In the genomic region with DNA sequence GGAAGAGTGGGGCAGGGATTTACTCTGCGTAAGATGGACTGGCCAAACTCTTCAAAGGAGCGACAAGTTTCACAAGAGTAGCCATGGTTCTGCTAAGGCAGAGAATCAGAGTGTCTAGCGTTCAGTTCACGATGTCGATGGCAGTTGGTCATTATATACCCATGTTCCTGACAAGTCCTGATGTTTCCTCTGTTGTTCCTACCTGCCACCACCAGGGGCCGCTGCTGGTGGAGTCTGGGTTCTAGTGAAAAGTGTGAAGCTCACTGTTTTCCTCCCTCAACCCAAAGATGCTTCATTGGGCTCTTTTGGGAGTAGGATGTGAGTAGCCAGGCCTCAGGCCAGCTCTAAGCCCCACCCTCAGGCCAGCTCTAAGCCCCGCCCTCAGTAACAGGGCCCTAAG, we compare ENCODE assay signal across 9 mouse cellular contexts. TPM values are rescaled to one million over a fixed set of nuclear protein-coding genes. Genes with fewer than 3 reads are reported as not detected.
A peak's percentile ranks its signal among the peaks of the same experiment; 100 is the strongest.
DNase-seq lines count a peak whose midpoint lies in the region; ATAC-seq and TF ChIP-seq lines count a peak whose summit lies in the region.
"Had no signal": no experiment of that assay in that cellular context is flagged by ENCODE, and none has a peak within 500 bp of the region (broad histone marks: within the 10 kb centered on the region; RNA-seq: fewer than 3 reads in every experiment).

No protein-coding gene starts in this region.

- H3K9me3 ChIP-seq in midbrain, postnatal 0 days (ENCODE audit: low read length): no peaks in the 10 kb centered on the region
- no peaks in the 10 kb centered on the region for H3K9me3 ChIP-seq in midbrain, embryonic 14.5 days (ENCODE audit: control insufficient read depth, low read length)
- no peaks in the 10 kb centered on the region for H3K9me3 ChIP-seq in liver, postnatal 0 days (ENCODE audit: low read length)
- H3K9me3 ChIP-seq in forebrain, embryonic 15.5 days: no peaks in the 10 kb centered on the region

- H3K36me3 ChIP-seq in midbrain, postnatal 0 days (ENCODE audit: insufficient read depth, low read length): no peaks in the 10 kb centered on the region
- H3K36me3 ChIP-seq in midbrain, embryonic 14.5 days (ENCODE audit: control insufficient read depth, insufficient read depth, low read length): no peaks in the 10 kb centered on the region
- H3K36me3 ChIP-seq in liver, postnatal 0 days (replicated peaks; ENCODE audit: insufficient read depth, low read length): no peaks in the 10 kb centered on the region
- H3K36me3 ChIP-seq in forebrain, embryonic 15.5 days: no peaks in the 10 kb centered on the region

- ATAC-seq in midbrain, postnatal 0 days (ENCODE audit: low FRiP score): no peak
- ATAC-seq in midbrain, embryonic 14.5 days (ENCODE audit: low FRiP score, low TSS enrichment): no peak
- no peak for ATAC-seq in liver, postnatal 0 days
- no peak for ATAC-seq in forebrain, embryonic 15.5 days (replicated peaks)

- no peak overlapping the region for H3K27ac ChIP-seq in midbrain, postnatal 0 days (ENCODE audit: low read depth, low read length)
- no peak overlapping the region for H3K27ac ChIP-seq in midbrain, embryonic 14.5 days (replicated peaks; ENCODE audit: low read depth, low read length)
- H3K27ac ChIP-seq in liver, postnatal 0 days (ENCODE audit: low read depth): no peak overlapping the region
- no peak overlapping the region for H3K27ac ChIP-seq in forebrain, embryonic 15.5 days (replicated peaks)

- peak; percentile 29; the same call in 1 of the 2 replicates for TF ChIP-seq CTCF in midbrain, postnatal 0 days (IDR thresholded peaks at IDR 0.05)
- TF ChIP-seq CTCF in liver, postnatal 0 days (IDR thresholded peaks at IDR 0.05; ENCODE audit: low read depth): peak; percentile 68

- H3K4me3 ChIP-seq in midbrain, postnatal 0 days (ENCODE audit: low read depth, low read length): no peak overlapping the region
- no peak overlapping the region for H3K4me3 ChIP-seq in midbrain, embryonic 14.5 days (replicated peaks; ENCODE audit: low read depth, low read length)
- no peak overlapping the region for H3K4me3 ChIP-seq in liver, postnatal 0 days (ENCODE audit: low read depth, low read length)
- H3K4me3 ChIP-seq in forebrain, embryonic 15.5 days: no peak overlapping the region

- H3K4me2 ChIP-seq in midbrain, postnatal 0 days (ENCODE audit: low read depth, low read length, poor library complexity, severe bottlenecking): no peak overlapping the region
- no peak overlapping the region for H3K4me2 ChIP-seq in midbrain, embryonic 14.5 days (ENCODE audit: low read length)
- H3K4me2 ChIP-seq in liver, postnatal 0 days (ENCODE audit: low read depth, low read length): no peak overlapping the region
- H3K4me2 ChIP-seq in forebrain, embryonic 15.5 days (replicated peaks): no peak overlapping the region

- WGBS in midbrain, postnatal 0 days: 64% methylated on average over 7 of the region's 7 CpGs
- 69% methylated on average over 7 of the region's 7 CpGs for WGBS in midbrain, embryonic 14.5 days
- 62% methylated on average over 7 of the region's 7 CpGs for WGBS in liver, postnatal 0 days (ENCODE audit: insufficient replicate concordance)
- 65% methylated on average over 7 of the region's 7 CpGs for whole genome bisulfite sequencing in forebrain, embryonic 15.5 days

- no peak for TF ChIP-seq EP300 in liver, postnatal 0 days (IDR thresholded peaks at IDR 0.05; ENCODE audit: low read depth)

- no peak overlapping the region for H3K9ac ChIP-seq in midbrain, postnatal 0 days (replicated peaks; ENCODE audit: low read length, poor library complexity, severe bottlenecking)
- H3K9ac ChIP-seq in midbrain, embryonic 14.5 days (replicated peaks; ENCODE audit: low read length): no peak overlapping the region
- no peak overlapping the region for H3K9ac ChIP-seq in liver, postnatal 0 days (replicated peaks)
- no peak overlapping the region for H3K9ac ChIP-seq in forebrain, embryonic 15.5 days (replicated peaks)

- peak; percentile 21 to 38 for DNase-seq in adrenal gland, adult 18-20 months (ENCODE audit: low spot score in 2 of 2)
- no peak for DNase-seq in adrenal gland, postnatal 4 days (ENCODE audit: low spot score in 2 of 2)
- no peak for DNase-seq in midbrain, postnatal 0 days (ENCODE audit: low spot score)
- DNase-seq in midbrain, embryonic 14.5 days: no peak
- peak; percentile 24 for DNase-seq in liver, postnatal 0 days
- no peak for DNase-seq in ovary, postnatal 14 days (ENCODE audit: low spot score)
- DNase-seq in heart, adult 8-10 months (ENCODE audit: low spot score): no peak

- no peaks in the 10 kb centered on the region for H3K27me3 ChIP-seq in midbrain, postnatal 0 days (ENCODE audit: insufficient read depth, low read length)
- H3K27me3 ChIP-seq in midbrain, embryonic 14.5 days (ENCODE audit: control insufficient read depth, insufficient read depth, low read length): no peaks in the 10 kb centered on the region
- no peaks in the 10 kb centered on the region for H3K27me3 ChIP-seq in liver, postnatal 0 days (ENCODE audit: insufficient read depth, low read length)
- no peaks in the 10 kb centered on the region for H3K27me3 ChIP-seq in forebrain, embryonic 15.5 days

- no peaks in the 10 kb centered on the region for H3K4me1 ChIP-seq in midbrain, postnatal 0 days (ENCODE audit: insufficient read depth, low read length)
- no peaks in the 10 kb centered on the region for H3K4me1 ChIP-seq in midbrain, embryonic 14.5 days (ENCODE audit: control insufficient read depth, insufficient read depth, low read length)
- no peaks in the 10 kb centered on the region for H3K4me1 ChIP-seq in liver, postnatal 0 days (ENCODE audit: insufficient read depth)
- no peaks in the 10 kb centered on the region for H3K4me1 ChIP-seq in forebrain, embryonic 15.5 days

RNA-seq across cellular contexts. Expression of a gene that starts 33.3 kb away (rescaled TPM):
- total RNA-seq in adrenal gland, adult 18-20 months (2021): 10 to 100 TPM; 32.4 to 39.2 TPM
- 10 to 100 TPM; 46.8 to 49.6 TPM for total RNA-seq in adrenal gland, postnatal 4 days (2021)
- total RNA-seq in midbrain, postnatal 0 days (2014; rRNA removed): 52.4 and 58.8 TPM in 2 replicates
- polyA plus RNA-seq in midbrain, postnatal 0 days (2015; fragmentation: Nextera tagmentation; extraction: Ambion mirVana): 16.7 and 20.3 TPM in 2 replicates
- polyA plus RNA-seq in midbrain, embryonic 14.5 days (2014; fragmentation: Nextera tagmentation; extraction: Ambion mirVana): 3.6 and 9.4 TPM in 2 replicates
- 1.3 TPM in 2 replicates for polyA plus RNA-seq in liver, postnatal 0 days (2015; fragmentation: Nextera tagmentation; extraction: Ambion mirVana)
- total RNA-seq in heart, adult 8-10 months (2022): 10 to 100 TPM; 17.9 to 23.3 (median 21.5) TPM
- polyA plus RNA-seq in forebrain, embryonic 15.5 days (2015; fragmentation: Nextera tagmentation; extraction: Ambion mirVana): 7.6 and 8.4 TPM in 2 replicates

RNA-seq across cellular contexts. Expression of a gene that starts 43.4 kb away (rescaled TPM):
- total RNA-seq in adrenal gland, adult 18-20 months (2021): not detected
- not detected for total RNA-seq in adrenal gland, postnatal 4 days (2021)
- not detected in 2 replicates for total RNA-seq in midbrain, postnatal 0 days (2014; rRNA removed)
- 0.10 and 0.12 TPM in 2 replicates for polyA plus RNA-seq in midbrain, postnatal 0 days (2015; fragmentation: Nextera tagmentation; extraction: Ambion mirVana)
- not detected in 2 replicates for polyA plus RNA-seq in midbrain, embryonic 14.5 days (2014; fragmentation: Nextera tagmentation; extraction: Ambion mirVana)
- polyA plus RNA-seq in liver, postnatal 0 days (2015; fragmentation: Nextera tagmentation; extraction: Ambion mirVana): not detected in 2 replicates
- total RNA-seq in heart, adult 8-10 months (2022): not detected
- polyA plus RNA-seq in forebrain, embryonic 15.5 days (2015; fragmentation: Nextera tagmentation; extraction: Ambion mirVana): 7.2 and 7.5 TPM in 2 replicates
- total RNA-seq: heart, postnatal 14 days had no signal

Comparison
In these comparisons a context has a peak if more than half of its experiments do, and no peak if none do; other contexts are left out.
1. DNase-seq: peak in adrenal gland, adult 18-20 months (2 of 2) and liver, postnatal 0 days (single experiment); none in adrenal gland, postnatal 4 days (0 of 2), midbrain, postnatal 0 days (single experiment), midbrain, embryonic 14.5 days (single experiment), ovary, postnatal 14 days (single experiment) and heart, adult 8-10 months (single experiment).